Mouse (Mus musculus): ENCODE data around the gene Rnaseh2b. TPM values are rescaled to one million over a fixed set of nuclear protein-coding genes. Genes with fewer than 3 reads are reported as not detected.

The Rnaseh2b gene
- polyA plus RNA-seq, 1 experiment from 2014 or later = 62.2 TPM

DNA sequence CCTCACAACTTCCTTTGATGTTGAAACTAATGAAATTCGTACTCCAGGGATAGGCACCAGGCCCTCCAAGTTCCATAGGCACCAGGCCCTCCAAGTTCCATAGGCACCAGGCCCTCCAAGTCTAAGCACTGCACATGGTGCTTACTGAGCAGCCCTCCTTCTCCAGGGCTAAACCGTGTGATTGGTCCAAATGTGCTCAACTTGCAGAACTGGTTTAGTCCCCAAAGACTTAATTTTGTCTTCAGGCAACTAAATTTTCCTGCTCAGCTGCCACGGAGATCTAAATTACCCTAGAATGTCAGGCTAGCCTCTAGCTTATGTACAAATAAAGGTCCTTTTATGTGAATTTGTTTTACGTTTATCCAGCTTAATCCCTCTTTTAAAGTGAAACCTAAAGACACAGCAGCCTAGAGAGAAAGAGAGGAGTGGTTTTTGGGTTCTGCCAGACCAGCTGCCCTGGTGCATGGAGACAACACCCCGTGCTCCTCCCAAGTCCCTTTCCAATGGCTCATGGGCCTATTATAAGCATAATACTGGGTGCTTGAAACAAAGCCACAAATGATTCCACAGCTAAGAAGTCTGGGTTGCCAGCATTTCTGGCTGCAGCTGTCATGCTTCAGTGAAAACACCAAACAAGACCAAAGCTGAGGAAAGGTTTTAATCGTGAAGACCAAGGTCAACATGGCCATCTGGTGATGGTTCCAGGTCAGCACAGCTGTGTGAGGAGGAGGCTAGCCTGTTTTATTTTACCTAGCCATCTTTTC, 30.4 kb downstream of the Rnaseh2b start:
- Histone ChIP-seq H3K9ac (no peak overlapping the region), H3K36me3 (no peaks in the 10 kb centered on the region), H3K4me3 (no peak overlapping the region), H3K27ac (no peak overlapping the region), H3K4me2 (no peak overlapping the region), H3K9me3 (replicated peaks) (no peaks in the 10 kb centered on the region), H3K4me1 (replicated peaks) (no peaks in the 10 kb centered on the region), H3K27me3 (no peaks in the 10 kb centered on the region)
- 54% methylated on average over 6 of the region's 6 CpGs for WGBS
- ATAC-seq (replicated peaks; ENCODE audit: insufficient number of reproducible peaks, insufficient read depth, low FRiP score, low read depth) = no peak

GRCm38 (mm10) chr14:62323457-62323856, 31.1 kb downstream of the Rnaseh2b start:
- 69% methylated on average over 5 of the region's 5 CpGs for WGBS
- no peaks in the 10 kb centered on the region for H3K27me3 ChIP-seq
- no peak overlapping the region for H3K9ac ChIP-seq
- H3K36me3 ChIP-seq = no peaks in the 10 kb centered on the region
- no peak for ATAC-seq (replicated peaks; ENCODE audit: insufficient number of reproducible peaks, insufficient read depth, low FRiP score, low read depth)
- H3K27ac ChIP-seq = no peak overlapping the region
- no peaks in the 10 kb centered on the region for H3K9me3 ChIP-seq (replicated peaks)
- no peaks in the 10 kb centered on the region for H3K4me1 ChIP-seq (replicated peaks)
- no peak overlapping the region for H3K4me3 ChIP-seq
- H3K4me2 ChIP-seq = no peak overlapping the region

DNA sequence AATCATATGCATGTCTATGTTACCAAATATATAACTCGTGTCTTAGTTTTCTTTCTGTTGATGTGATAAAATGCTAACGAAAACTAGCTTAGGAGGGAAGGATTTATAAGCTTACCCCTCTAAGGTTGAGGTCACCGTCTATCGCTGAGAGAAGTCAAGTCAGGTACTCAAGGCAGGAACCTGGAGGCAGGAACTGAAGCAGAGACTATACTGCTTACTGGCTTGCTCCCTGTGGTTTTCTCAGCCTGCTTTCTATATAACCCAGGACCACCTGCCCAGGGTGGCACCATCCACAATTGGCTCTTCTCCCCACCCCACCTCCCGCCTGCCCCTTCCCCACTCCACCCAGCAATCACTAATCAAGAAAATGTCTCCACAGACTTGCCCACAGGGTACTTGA, 32.6 kb downstream of the Rnaseh2b start:
- no peak overlapping the region for H3K9ac ChIP-seq
- H3K4me2 ChIP-seq = no peak overlapping the region
- no peak overlapping the region for H3K27ac ChIP-seq
- ATAC-seq (replicated peaks; ENCODE audit: insufficient number of reproducible peaks, insufficient read depth, low FRiP score, low read depth) = no peak
- no peaks in the 10 kb centered on the region for H3K4me1 ChIP-seq (replicated peaks)
- H3K27me3 ChIP-seq = no peaks in the 10 kb centered on the region
- H3K4me3 ChIP-seq = no peak overlapping the region
- H3K9me3 ChIP-seq (replicated peaks) = no peaks in the 10 kb centered on the region
- H3K36me3 ChIP-seq = no peaks in the 10 kb centered on the region
- WGBS = 87% methylated on average over 5 of the region's 5 CpGs

GRCm38 (mm10) chr14:62326026-62326425, 33.6 kb downstream of the Rnaseh2b start:
- H3K9me3 ChIP-seq (replicated peaks) = no peaks in the 10 kb centered on the region
- H3K27me3 ChIP-seq = no peaks in the 10 kb centered on the region
- no peak overlapping the region for H3K9ac ChIP-seq
- no peak overlapping the region for H3K27ac ChIP-seq
- H3K4me1 ChIP-seq (replicated peaks) = no peaks in the 10 kb centered on the region
- H3K36me3 ChIP-seq = no peaks in the 10 kb centered on the region
- no peak overlapping the region for H3K4me3 ChIP-seq
- WGBS = 62% methylated on average over 3 of the region's 3 CpGs
- no peak for ATAC-seq (replicated peaks; ENCODE audit: insufficient number of reproducible peaks, insufficient read depth, low FRiP score, low read depth)
- H3K4me2 ChIP-seq = no peak overlapping the region

- no peak overlapping the region for H3K9ac ChIP-seq
- no peaks in the 10 kb centered on the region for H3K36me3 ChIP-seq
- no peak overlapping the region for H3K4me2 ChIP-seq
- no peak for ATAC-seq (replicated peaks; ENCODE audit: insufficient number of reproducible peaks, insufficient read depth, low FRiP score, low read depth)
- peaks cover 7% of the 10 kb centered on the region for H3K4me1 ChIP-seq (replicated peaks)
- 44% methylated on average over 2 of the region's 2 CpGs for WGBS
- no peaks in the 10 kb centered on the region for H3K9me3 ChIP-seq (replicated peaks)
- no peak overlapping the region for H3K27ac ChIP-seq
- H3K4me3 ChIP-seq = no peak overlapping the region
- H3K27me3 ChIP-seq = no peaks in the 10 kb centered on the region
Measured at GRCm38 (mm10) chr14:62327171-62327570, 34.8 kb downstream of the Rnaseh2b start.

GRCm38 (mm10) chr14:62328606-62329005, 36.2 kb downstream of the Rnaseh2b start:
- Histone ChIP-seq H3K9me3 (replicated peaks) (no peaks in the 10 kb centered on the region), H3K9ac (no peak overlapping the region), H3K27ac (no peak overlapping the region), H3K27me3 (no peaks in the 10 kb centered on the region), H3K4me3 (no peak overlapping the region), H3K4me1 (replicated peaks) (peaks cover 17% of the 10 kb centered on the region), H3K36me3 (no peaks in the 10 kb centered on the region), H3K4me2 (no peak overlapping the region)
- ATAC-seq (replicated peaks; ENCODE audit: insufficient number of reproducible peaks, insufficient read depth, low FRiP score, low read depth) = no peak
- 44% methylated on average over 6 of the region's 6 CpGs for WGBS

GRCm38 (mm10) chr14:62329631-62330030, 37.2 kb downstream of the Rnaseh2b start:
- no peak for ATAC-seq (replicated peaks; ENCODE audit: insufficient number of reproducible peaks, insufficient read depth, low FRiP score, low read depth)
- Histone ChIP-seq H3K4me1 (replicated peaks) (peaks cover 20% of the 10 kb centered on the region), H3K36me3 (no peaks in the 10 kb centered on the region), H3K9me3 (replicated peaks) (no peaks in the 10 kb centered on the region), H3K4me2 (no peak overlapping the region), H3K27ac (no peak overlapping the region), H3K9ac (no peak overlapping the region), H3K27me3 (no peaks in the 10 kb centered on the region), H3K4me3 (no peak overlapping the region)
- WGBS = 69% methylated on average over 3 of the region's 3 CpGs

DNA sequence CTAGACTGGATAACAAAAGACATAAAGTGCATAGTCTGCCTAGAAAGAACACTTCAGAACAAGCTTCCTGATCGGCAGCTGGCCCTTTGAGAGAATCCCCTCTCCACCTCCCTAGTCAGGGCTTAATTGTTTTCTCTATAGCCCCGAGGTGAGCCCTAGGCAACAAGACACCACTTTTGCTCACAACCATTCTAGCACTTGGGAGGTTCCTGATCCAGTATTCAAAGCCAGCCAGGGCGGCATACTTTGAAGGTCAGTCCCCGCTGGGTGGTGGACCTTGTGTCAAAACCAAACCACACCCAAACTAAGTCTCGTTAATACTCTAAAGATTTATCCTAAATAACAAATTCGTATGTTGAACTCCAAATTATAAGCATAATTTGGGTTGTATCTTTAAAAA, 39.1 kb downstream of the Rnaseh2b start:
- ATAC-seq (replicated peaks; ENCODE audit: insufficient number of reproducible peaks, insufficient read depth, low FRiP score, low read depth) = no peak
- WGBS = 21% methylated on average over 6 of the region's 6 CpGs

DNA sequence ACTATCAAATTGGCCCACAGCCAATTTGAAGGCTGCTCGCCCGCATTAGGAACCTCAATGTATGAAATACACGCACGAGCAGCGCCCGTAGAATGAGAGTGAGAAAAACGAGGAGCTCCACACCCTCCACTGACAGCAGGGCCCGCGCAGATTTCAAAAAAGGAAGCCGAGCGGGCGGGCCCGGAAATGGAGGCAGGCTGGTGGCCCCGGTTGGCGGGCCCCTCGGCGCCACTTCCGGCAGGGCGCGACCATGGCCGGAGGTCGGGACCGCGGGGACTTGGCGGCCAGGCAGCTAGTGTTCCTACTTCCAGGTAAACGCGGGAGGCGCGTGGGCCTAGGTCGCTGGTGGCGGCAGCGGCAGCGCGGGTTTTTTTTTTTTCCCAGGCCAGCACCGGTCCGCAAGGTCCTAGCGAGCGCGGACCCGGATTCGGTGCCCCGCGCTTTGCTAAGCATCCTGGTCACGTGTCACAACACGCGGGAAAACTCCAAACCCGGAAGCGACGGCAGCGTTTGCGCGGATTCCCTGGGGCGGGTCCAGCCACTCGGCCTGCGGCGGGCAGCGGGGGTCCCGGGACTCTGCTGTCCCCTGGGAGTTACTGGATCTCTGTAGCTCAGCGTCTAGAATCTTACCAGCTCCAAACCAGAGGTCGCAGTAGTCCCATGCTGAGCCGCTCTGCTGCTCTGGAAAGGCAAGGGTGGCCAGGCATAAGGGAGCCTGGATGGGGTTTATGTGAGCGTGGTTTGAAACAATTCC, 39.7 kb downstream of the Rnaseh2b start:
- ATAC-seq (replicated peaks; ENCODE audit: insufficient number of reproducible peaks, insufficient read depth, low FRiP score, low read depth) = peak; percentile 71
- Histone ChIP-seq H3K36me3 (no peaks in the 10 kb centered on the region), H3K27ac (peak overlapping the region; percentile 85), H3K4me1 (replicated peaks) (peaks cover 20% of the 10 kb centered on the region), H3K4me3 (peak overlapping the region; percentile 76), H3K9me3 (replicated peaks) (no peaks in the 10 kb centered on the region), H3K27me3 (no peaks in the 10 kb centered on the region), H3K4me2 (peak overlapping the region; percentile 74), H3K9ac (peak overlapping the region; percentile 75)
- under 1% methylated on average over 62 of the region's 62 CpGs for WGBS

More for the DNA sequence above, 39.1 kb downstream of the Rnaseh2b start:
- Histone ChIP-seq H3K36me3 (no peaks in the 10 kb centered on the region), H3K4me2 (peak overlapping the region; percentile 74), H3K9me3 (replicated peaks) (no peaks in the 10 kb centered on the region), H3K4me3 (peak overlapping the region; percentile 76), H3K27me3 (no peaks in the 10 kb centered on the region), H3K4me1 (replicated peaks) (peaks cover 20% of the 10 kb centered on the region), H3K27ac (peak overlapping the region; percentile 85; the same call in 1 of the 2 replicates), H3K9ac (peak overlapping the region; percentile 75)

- H3K27ac ChIP-seq = no peak overlapping the region
- no peaks in the 10 kb centered on the region for H3K9me3 ChIP-seq (replicated peaks)
- ATAC-seq (replicated peaks; ENCODE audit: insufficient number of reproducible peaks, insufficient read depth, low FRiP score, low read depth) = no peak
- no peak overlapping the region for H3K4me2 ChIP-seq
- no peaks in the 10 kb centered on the region for H3K36me3 ChIP-seq
- H3K27me3 ChIP-seq = no peaks in the 10 kb centered on the region
- 75% methylated on average over 9 of the region's 9 CpGs for WGBS
- H3K4me1 ChIP-seq (replicated peaks) = peaks cover 20% of the 10 kb centered on the region
- H3K9ac ChIP-seq = no peak overlapping the region
- H3K4me3 ChIP-seq = no peak overlapping the region
Measured at GRCm38 (mm10) chr14:62333909-62334687, 41.7 kb downstream of the Rnaseh2b start.

- no peak overlapping the region for H3K9ac ChIP-seq
- H3K4me3 ChIP-seq = no peak overlapping the region
- no peak overlapping the region for H3K4me2 ChIP-seq
- H3K36me3 ChIP-seq = no peaks in the 10 kb centered on the region
- no peaks in the 10 kb centered on the region for H3K27me3 ChIP-seq
- peak overlapping the region; percentile 71; the same call in 1 of the 2 replicates for H3K27ac ChIP-seq
- H3K4me1 ChIP-seq (replicated peaks) = peaks cover 20% of the 10 kb centered on the region
- WGBS = 93% methylated on average over 1 of the region's 1 CpGs
- no peak for ATAC-seq (replicated peaks; ENCODE audit: insufficient number of reproducible peaks, insufficient read depth, low FRiP score, low read depth)
- H3K9me3 ChIP-seq (replicated peaks) = no peaks in the 10 kb centered on the region
Measured at GRCm38 (mm10) chr14:62339196-62339595, 46.8 kb downstream of the Rnaseh2b start.
